Mouse (Mus musculus) neural tube, embryonic 10.5 days (tissue): ENCODE measurements at regions not wholly inside any gene's neighbourhood (a gene's known extent, or its start where the extent isn't known, plus 50 kb on each side); places are given as distances from the start of the nearest gene placed in this dataset.
A peak's percentile ranks its signal among the peaks of the same experiment; 100 is the strongest.
"Not testable (repeated sequence)": the region's sequence is repeated elsewhere in the genome, so short reads cannot be mapped to it uniquely, and the experiment has no call there.

ENCODE experiments used
- DNase-seq: peaks from one replicate; pipeline ENCODE4 v3.0.0-alpha.2; 2017; ENCODE audit warnings: low spot score; ENCODE audit errors: extremely low spot score

DNA sequence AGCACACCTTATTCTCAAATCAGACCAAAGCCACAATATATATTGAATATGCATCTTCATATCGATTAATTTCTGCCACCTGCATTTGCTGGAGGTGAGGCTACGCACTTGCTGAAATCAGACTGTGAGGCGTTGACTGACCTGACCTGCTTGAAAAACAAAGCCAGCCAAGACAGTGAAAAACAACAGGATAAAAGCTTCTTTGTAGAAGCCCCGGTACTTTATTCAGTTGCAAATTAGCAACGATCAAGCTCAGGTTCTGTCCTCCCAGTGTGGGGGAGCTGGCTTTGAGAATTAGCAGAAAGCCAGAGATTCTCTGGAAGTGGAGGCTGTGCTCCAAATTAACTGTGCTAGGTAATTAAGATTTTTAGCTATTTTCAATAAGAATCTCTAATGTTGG, 100.6 kb downstream of the Vmn2r79 start:
- DNase-seq, result no peak

DNA sequence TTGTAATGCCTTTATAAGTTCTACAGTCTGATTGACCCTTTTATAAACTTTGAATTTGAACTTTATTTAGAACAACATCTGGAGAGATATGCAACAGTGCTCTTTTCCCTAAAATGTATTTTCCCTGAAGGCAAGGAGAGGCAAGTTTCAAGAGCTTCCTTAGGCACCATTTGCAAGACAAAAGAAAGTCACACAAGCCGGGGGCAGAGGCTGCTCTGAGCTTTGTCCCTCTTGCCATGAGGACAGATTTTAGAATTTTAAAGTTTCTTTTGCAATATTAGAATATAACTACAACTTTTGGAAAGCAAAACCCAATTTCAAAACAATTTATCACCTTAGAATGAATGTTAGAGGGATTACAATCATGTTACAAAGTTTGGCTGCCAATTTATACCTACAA, 103.7 kb downstream of the Vmn2r79 start:
- not testable (repeated sequence) for DNase-seq

DNA sequence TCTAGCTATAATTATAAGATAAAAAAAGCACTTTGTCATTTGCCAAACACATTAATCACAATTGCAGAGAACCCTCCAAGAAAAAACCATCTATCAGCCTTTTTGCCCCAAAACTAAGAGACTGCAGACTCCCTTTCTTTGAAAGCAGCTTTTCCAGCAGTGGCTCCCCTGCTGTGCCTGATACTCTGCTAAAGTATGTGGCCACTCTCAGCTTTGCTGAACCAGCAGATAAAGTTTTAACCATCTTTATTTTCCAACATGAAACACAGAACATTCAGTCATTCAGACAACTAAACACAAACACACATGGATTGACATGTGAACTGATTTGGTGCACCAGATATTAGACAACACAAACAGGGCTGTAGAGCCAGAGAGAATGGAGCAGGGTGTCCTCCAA, 104.5 kb downstream of the Vmn2r79 start:
- DNase-seq, result not testable (repeated sequence)

DNA sequence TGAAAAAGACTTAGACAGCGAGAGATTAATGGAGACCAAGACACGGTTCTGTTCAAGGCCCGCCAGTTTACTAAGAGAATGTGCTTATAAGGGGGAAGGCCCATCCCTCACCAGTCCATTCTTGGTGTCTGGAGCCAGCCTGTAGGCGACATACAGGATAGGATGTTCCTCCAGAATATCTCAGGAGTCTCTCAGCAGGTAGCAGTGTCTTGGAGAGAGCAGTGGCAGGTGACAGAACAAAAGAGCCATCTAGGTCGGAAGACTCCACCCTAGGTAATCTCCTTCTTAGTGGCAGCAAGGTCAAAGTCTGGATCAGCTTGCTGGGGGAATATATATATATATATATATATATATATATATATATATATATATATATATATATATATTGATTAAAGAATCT, 105.4 kb downstream of the Vmn2r79 start:
- not testable (repeated sequence) for DNase-seq

DNA sequence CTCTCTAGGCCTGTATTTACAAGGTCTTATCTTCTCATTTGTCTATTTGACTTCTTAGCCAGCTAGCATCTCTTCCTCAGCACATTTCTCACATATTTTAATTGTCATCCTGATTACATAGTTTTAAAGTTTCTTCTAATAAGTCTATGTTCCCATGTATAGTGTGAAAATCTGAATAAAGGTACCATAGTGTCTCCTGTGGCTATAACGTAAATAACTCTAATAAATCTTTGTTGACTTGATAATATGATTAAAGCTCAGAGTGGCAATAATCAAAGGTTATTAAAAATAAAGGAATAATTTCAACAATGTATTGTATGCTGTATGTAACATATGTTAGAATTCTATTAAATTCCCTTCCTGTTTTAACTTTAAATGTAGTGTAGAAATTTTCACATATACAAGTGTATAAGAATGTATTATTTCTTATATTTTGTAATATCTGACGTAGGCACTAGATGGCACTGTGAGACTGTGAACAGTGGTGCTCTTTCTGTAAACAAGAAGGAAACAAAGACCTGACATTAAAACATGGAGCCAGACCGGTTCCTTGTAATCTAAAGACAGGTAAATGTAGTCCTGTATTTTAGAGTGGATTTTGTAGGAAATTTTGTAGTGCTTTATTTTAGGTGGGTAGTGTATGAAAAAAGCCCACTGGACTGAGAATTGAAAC, 114.5 kb downstream of the Vmn2r79 start:
- no peak for DNase-seq

DNA sequence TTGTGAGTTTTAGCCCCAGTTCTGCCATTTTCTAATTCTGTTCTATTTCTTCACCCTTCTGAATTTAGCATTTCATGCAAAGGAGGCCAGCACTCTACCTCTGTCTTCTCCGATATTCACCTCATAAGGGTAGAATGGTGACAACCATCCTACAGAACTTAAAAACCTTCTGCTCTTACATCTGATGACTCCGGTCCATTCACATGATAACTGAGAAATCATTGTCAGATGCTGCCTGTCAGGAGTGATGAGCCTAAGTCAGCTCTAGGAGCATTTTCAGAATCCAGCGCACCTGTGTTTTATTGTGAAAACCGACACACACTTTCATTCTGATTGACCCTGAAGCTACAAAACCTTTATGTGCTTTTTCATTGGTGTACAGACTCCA, 115.1 kb downstream of the Vmn2r79 start:
- DNase-seq, result peak; percentile 15

DNA sequence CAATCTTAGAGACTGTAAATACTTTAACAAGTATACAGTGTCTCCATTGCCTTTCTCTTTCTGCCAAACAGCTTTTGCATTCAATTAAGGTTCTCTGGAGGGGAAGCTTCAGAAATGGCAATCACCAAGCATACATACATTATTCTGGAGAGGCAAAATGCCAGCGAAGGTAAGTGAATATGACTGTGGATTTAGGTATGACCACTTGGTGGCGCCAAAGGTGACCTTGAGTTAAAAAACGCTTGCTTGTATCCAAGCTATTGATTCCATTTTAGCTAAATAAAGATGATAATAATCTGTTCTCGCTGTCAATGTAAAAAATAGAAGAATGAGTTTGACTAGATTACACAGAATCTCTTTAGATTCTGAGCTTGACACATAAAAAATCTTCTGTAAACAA, 117.7 kb downstream of the Vmn2r79 start:
- peak; percentile 22 for DNase-seq

DNA sequence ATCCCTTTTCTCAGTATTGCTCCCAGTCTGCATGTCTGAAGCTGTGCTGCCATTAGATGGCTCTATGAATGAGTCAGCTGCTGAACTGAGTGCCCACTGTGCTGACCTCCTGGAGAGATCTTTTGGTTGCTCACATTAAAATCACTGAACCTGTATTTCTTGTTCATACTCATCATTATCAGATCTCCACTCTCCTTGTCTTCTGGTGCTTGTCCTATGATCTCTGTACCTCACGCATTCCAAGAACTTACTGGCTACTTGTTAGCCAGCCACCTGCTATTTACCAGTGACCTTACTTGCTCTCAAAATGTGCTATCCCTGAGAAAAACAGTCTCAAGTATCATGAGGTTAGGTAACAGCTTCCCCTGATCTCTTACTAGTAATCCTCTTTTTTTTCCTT, 123.4 kb upstream of the Nox4 start:
- no peak for DNase-seq

DNA sequence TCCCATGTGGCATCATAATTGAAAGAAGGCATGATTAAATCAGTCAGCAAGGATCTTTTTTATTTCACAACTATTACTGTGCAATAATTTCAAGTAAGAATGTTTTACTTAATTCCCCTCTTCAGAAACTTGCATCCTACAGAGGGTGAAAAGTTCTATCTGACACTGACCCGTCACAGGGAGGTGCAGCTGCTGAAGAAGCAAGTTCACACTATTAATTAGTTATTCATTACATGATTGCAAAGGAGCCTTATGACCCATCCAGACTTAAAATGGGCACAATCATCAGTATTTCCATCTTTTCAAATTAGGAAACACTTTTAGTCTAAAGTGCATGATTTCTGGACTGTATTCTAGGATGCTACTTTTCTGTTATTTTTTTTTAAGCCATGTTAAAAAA, 100.0 kb upstream of the Nox4 start:
- DNase-seq, result no peak

DNA sequence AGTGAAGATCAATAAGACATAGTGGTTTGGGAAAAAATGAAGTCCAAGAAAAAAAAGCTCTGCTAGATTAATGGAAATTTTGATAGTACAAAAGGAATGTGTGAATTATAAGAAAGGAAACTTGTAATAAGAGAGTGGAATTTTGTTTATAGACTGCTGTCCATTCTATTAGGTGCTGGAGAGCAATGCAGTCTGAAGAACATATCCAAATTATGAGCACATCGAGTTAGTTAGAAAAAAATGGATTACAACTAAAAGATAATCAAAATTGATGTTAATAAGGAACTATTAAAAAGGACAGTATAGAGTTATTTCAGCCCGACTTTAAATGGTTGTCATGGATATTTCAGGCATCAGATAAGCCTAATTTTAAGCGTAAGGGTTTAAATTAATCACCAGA, 98.2 kb upstream of the Nox4 start:
- DNase-seq, result no peak

DNA sequence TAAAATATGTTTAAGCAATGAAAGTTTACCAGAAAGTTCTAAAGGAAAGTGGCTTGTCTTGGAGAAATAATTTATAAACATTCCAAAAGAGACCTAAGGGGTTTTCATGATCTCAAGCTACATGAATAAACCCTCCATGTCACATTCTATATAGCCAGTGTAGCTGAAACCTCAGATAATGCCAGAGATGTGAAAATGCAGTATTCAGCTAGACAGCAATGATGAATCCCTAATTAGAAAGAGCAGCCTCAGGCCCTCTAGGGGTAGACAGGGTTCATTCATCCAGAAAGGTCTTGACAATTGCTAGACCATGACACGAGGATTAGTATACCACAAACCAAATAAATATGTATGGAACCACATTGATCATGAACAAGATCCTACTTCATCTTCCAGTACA, 97.2 kb upstream of the Nox4 start:
- no peak for DNase-seq

DNA sequence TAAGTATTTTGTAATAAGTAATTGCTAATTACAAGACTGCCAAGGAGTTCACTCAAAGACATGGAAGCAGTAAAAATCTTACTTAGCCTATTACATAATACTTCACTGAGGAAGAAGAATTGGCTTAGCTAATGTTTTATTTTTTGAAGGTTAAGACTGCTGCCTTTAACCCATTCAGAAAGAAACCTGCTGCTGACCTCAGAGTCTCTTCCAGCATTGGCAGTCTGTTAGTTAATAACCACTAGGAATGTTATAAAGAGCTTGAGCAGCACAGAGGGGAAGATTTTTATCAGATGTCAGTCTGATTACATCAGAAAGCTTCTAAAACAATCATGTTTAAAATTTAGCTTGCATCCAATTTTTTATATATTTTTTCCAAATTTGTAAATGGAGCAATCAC, 94.9 kb upstream of the Nox4 start:
- no peak for DNase-seq

DNA sequence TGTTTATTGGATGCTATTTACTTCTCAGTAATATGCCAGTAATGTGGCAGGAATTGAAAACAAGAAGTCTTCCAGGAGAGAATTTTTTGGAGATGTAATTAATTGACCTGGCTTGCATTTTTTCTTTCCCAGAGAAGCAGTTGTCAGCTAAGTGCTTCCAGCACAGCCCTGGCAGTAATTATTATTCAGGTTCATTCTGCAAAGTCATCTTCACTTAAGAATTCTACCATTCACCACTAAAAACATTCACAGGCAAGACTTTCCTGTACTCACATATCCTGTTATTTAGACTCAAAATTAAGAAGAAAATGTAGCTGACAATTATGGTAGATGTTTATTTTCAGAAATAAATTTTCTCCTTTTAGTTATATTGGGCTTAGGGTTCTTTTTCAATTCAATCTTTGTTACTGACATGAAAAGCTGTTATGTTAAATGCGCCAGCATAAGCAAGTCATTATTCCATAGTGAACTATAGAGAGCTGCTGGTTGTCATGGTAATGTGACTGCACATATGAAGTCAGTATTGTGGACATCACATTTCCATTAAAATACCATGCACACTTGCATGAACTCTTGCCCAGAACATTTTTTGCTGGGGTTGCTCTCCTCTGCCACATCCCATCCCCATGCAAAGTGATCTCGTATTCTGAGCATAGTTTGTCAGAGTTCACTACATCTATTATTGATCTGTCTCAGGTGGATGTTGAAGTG, 59.3 kb upstream of the Nox4 start:
- no peak for DNase-seq

DNA sequence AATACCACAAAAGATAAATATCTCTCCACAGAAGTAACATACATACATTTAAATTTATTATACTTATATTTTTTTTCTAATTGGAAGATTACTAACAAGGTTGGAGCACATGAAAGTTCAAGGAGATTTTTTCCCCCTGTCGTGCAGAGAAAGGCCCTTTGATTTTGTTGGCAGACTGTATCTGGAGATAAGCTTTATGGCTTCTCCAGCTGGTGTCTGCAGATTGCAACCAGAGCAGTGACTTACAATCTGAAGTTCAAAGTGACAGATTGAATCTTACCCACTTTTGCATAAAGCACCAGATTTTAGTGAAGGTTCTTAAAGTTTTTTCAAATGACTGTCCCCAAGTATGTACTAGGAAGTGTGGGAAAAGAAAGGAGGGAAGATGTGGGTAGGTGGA, 50.2 kb upstream of the Nox4 start:
- no peak for DNase-seq
